Mouse (Mus musculus): ENCODE measurements around the gene Gm21962.

Gm21962 gene

DNA sequence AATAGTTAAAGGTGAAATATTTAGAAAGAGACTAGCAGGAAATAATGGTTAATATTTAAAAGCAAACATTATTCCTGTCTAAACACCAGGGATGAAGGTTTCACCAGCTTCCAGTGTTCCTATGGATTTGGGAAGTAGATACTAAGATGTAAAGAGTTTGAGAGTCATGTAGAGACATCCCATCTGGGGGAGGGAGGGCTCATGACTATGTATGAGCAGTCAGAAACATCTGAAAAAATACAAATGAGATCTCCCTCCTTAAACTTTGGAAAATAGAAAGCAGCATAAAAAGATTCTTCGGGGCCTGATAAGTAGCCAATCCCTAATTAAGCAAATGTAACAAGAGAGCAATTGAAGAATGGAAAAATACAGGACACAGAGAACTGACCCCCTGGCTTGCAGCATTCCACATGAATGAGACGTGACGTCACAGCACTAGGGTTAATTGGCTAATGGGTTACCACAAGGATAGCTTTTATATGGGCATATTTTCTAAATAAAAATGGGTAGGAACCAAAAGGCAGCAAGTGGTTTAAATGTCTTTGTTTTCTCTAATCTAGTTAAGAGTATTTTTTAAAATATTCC lies 45.3 kb downstream of the Gm21962 start:
- DNase-seq (ENCODE audit: extremely low read depth, low read depth) = no peak

Data from MEL-GATA-1-ER (cell line).